Mouse (Mus musculus) forebrain, embryonic 12.5 days (tissue): ENCODE measurements around the gene Nell1. TPM values are rescaled to one million over a fixed set of nuclear protein-coding genes. Genes with fewer than 3 reads are reported as not detected.

Experiments
- ATAC-seq: fragments of 200-750 bp; cut with Nextera tagmentation; 2 replicates; pipeline ENCODE4 v1.8.0; 2017; ENCODE audit warnings: moderate TSS enrichment; ENCODE audit not compliant: low FRiP score
- H3K27ac ChIP-seq: fragments of 300-500 bp; sonication (generic); 2 replicates; pipeline ENCODE4 v1.5.1; 2016; ENCODE audit warnings: mild to moderate bottlenecking
- H3K27me3 ChIP-seq: fragments of 300-500 bp; sonication (generic); 2 replicates; pipeline ENCODE4 v1.6.1; 2016; ENCODE audit warnings: mild to moderate bottlenecking
- H3K36me3 ChIP-seq: fragments of 300-500 bp; sonication (generic); replicated peaks from 2 replicates; pipeline ENCODE4 v1.6.1; 2016; ENCODE audit warnings: mild to moderate bottlenecking
- H3K4me1 ChIP-seq: fragments of 300-500 bp; sonication (generic); 2 replicates; pipeline ENCODE4 v1.6.1; 2016
- H3K4me2 ChIP-seq: fragments of 300-500 bp; sonication (generic); 2 replicates; pipeline ENCODE4 v1.6.1; 2016; ENCODE audit warnings: mild to moderate bottlenecking, moderate library complexity
- H3K4me3 ChIP-seq: fragments of 300-500 bp; sonication (generic); replicated peaks from 2 replicates; pipeline ENCODE4 v1.5.1; 2016; ENCODE audit warnings: mild to moderate bottlenecking
- H3K9ac ChIP-seq: fragments of 300-500 bp; sonication (generic); 2 replicates; pipeline ENCODE4 v1.6.1; 2016; ENCODE audit warnings: mild to moderate bottlenecking
- H3K9me3 ChIP-seq: fragments of 300-500 bp; sonication (generic); 2 replicates; pipeline ENCODE4 v1.6.1; 2016
- WGBS: fragments of 180-500 bp; shearing (Covaris S2); methylation state at CpG from one replicate; pipeline ENCODE4 v1.1.7; 2016; 5-methylcytosine and 5-hydroxymethylcytosine counted together
- polyA plus RNA-seq: library from polyadenylated mRNA; unstranded; fragments of >200 nt; fragmentation: Nextera tagmentation; extraction: Ambion mirVana; gene quantifications from 2 replicates; pipeline ENCODE4 v1.2.1, GENCODE M21; 2016

Nell1 gene
- polyA plus RNA-seq, 1 experiment from 2014 or later, result 2.1 TPM

GRCm38 (mm10) chr7:50501562-50501961 lies 526.9 kb downstream of the Nell1 start:
- no peak overlapping the region for H3K4me3 ChIP-seq
- ATAC-seq, result no peak
- no peak overlapping the region for H3K9ac ChIP-seq
- H3K9me3 ChIP-seq, result no peaks in the 10 kb centered on the region
- H3K27ac ChIP-seq, result no peak overlapping the region
- H3K27me3 ChIP-seq, result no peaks in the 10 kb centered on the region
- H3K36me3 ChIP-seq, result no peaks in the 10 kb centered on the region
- no peak overlapping the region for H3K4me2 ChIP-seq
- WGBS, result 84% methylated on average over 4 of the region's 4 CpGs
- H3K4me1 ChIP-seq, result no peaks in the 10 kb centered on the region

GRCm38 (mm10) chr7:50507047-50507446 lies 532.4 kb downstream of the Nell1 start:
- Histone ChIP-seq H3K36me3 (no peaks in the 10 kb centered on the region), H3K4me2 (no peak overlapping the region), H3K4me1 (no peaks in the 10 kb centered on the region), H3K27ac (no peak overlapping the region), H3K27me3 (no peaks in the 10 kb centered on the region), H3K4me3 (no peak overlapping the region), H3K9ac (no peak overlapping the region), H3K9me3 (no peaks in the 10 kb centered on the region)
- no peak for ATAC-seq

GRCm38 (mm10) chr7:50514830-50515229 lies 540.2 kb downstream of the Nell1 start:
- Histone ChIP-seq H3K4me3 (no peak overlapping the region), H3K4me2 (no peak overlapping the region), H3K9me3 (no peaks in the 10 kb centered on the region), H3K27me3 (no peaks in the 10 kb centered on the region), H3K4me1 (no peaks in the 10 kb centered on the region), H3K27ac (no peak overlapping the region), H3K9ac (no peak overlapping the region), H3K36me3 (no peaks in the 10 kb centered on the region)
- 49% methylated on average over 3 of the region's 3 CpGs for WGBS
- ATAC-seq, result peak; percentile 64; the same call in 1 of the 2 replicates

- Histone ChIP-seq H3K9ac (no peak overlapping the region), H3K27ac (no peak overlapping the region), H3K4me3 (no peak overlapping the region), H3K9me3 (no peaks in the 10 kb centered on the region), H3K4me1 (no peaks in the 10 kb centered on the region), H3K36me3 (no peaks in the 10 kb centered on the region), H3K27me3 (no peaks in the 10 kb centered on the region), H3K4me2 (no peak overlapping the region)
- 86% methylated on average over 3 of the region's 3 CpGs for WGBS
- ATAC-seq, result no peak
Observed at GRCm38 (mm10) chr7:50516681-50517080, 542.0 kb downstream of the Nell1 start.

- Histone ChIP-seq H3K36me3 (no peaks in the 10 kb centered on the region), H3K4me2 (no peak overlapping the region), H3K9me3 (no peaks in the 10 kb centered on the region), H3K27me3 (0 out of 2 replicates have a peak, but pooled peaks cover 3% of the 10 kb centered on the region), H3K4me1 (peaks cover 6% of the 10 kb centered on the region; the same call in 1 of the 2 replicates), H3K27ac (no peak overlapping the region), H3K4me3 (no peak overlapping the region), H3K9ac (no peak overlapping the region)
- 27% methylated on average over 5 of the region's 5 CpGs for WGBS
- ATAC-seq, result no peak
Observed at GRCm38 (mm10) chr7:50543373-50543772, 568.7 kb downstream of the Nell1 start.

- no peak for ATAC-seq
- H3K4me3 ChIP-seq, result no peak overlapping the region
- H3K4me2 ChIP-seq, result no peak overlapping the region
- no peaks in the 10 kb centered on the region for H3K4me1 ChIP-seq
- no peak overlapping the region for H3K9ac ChIP-seq
- no peaks in the 10 kb centered on the region for H3K36me3 ChIP-seq
- 0 out of 2 replicates have a peak, but pooled peaks cover 3% of the 10 kb centered on the region for H3K27me3 ChIP-seq
- 82% methylated on average over 3 of the region's 3 CpGs for WGBS
- no peaks in the 10 kb centered on the region for H3K9me3 ChIP-seq
- H3K27ac ChIP-seq, result no peak overlapping the region
Observed at GRCm38 (mm10) chr7:50549572-50549971, 574.9 kb downstream of the Nell1 start.

GRCm38 (mm10) chr7:50551426-50551825 lies 576.8 kb downstream of the Nell1 start:
- Histone ChIP-seq H3K4me3 (no peak overlapping the region), H3K4me2 (no peak overlapping the region), H3K9ac (no peak overlapping the region), H3K36me3 (no peaks in the 10 kb centered on the region), H3K27ac (no peak overlapping the region), H3K27me3 (0 out of 2 replicates have a peak, but pooled peaks cover under 1% of the 10 kb centered on the region), H3K4me1 (no peaks in the 10 kb centered on the region), H3K9me3 (no peaks in the 10 kb centered on the region)
- WGBS, result 75% methylated on average over 4 of the region's 4 CpGs
- ATAC-seq, result no peak

- Histone ChIP-seq H3K36me3 (no peaks in the 10 kb centered on the region), H3K27me3 (no peaks in the 10 kb centered on the region), H3K27ac (no peak overlapping the region), H3K4me3 (no peak overlapping the region), H3K9ac (no peak overlapping the region), H3K4me1 (no peaks in the 10 kb centered on the region), H3K9me3 (no peaks in the 10 kb centered on the region), H3K4me2 (no peak overlapping the region)
- ATAC-seq, result no peak
- WGBS, result 82% methylated on average over 3 of the region's 3 CpGs
Observed at GRCm38 (mm10) chr7:50562708-50563107, 588.0 kb downstream of the Nell1 start.

GRCm38 (mm10) chr7:50573841-50574240 lies 599.2 kb downstream of the Nell1 start:
- Histone ChIP-seq H3K4me3 (no peak overlapping the region), H3K36me3 (no peaks in the 10 kb centered on the region), H3K9me3 (no peaks in the 10 kb centered on the region), H3K4me2 (no peak overlapping the region), H3K27ac (no peak overlapping the region), H3K4me1 (no peaks in the 10 kb centered on the region), H3K27me3 (no peaks in the 10 kb centered on the region), H3K9ac (no peak overlapping the region)
- ATAC-seq, result no peak
- WGBS, result 77% methylated on average over 7 of the region's 7 CpGs

- 0 out of 2 replicates have a peak, but pooled peaks have one; percentile 36 for ATAC-seq
- Histone ChIP-seq H3K9me3 (no peaks in the 10 kb centered on the region), H3K36me3 (no peaks in the 10 kb centered on the region), H3K4me2 (no peak overlapping the region), H3K27me3 (no peaks in the 10 kb centered on the region), H3K27ac (no peak overlapping the region), H3K9ac (no peak overlapping the region), H3K4me1 (peaks cover 6% of the 10 kb centered on the region; the same call in 1 of the 2 replicates), H3K4me3 (no peak overlapping the region)
- 68% methylated on average over 8 of the region's 8 CpGs for whole genome bisulfite sequencing
Observed at GRCm38 (mm10) chr7:50588642-50589424, 614.2 kb downstream of the Nell1 start.

GRCm38 (mm10) chr7:50598890-50599289 lies 624.2 kb downstream of the Nell1 start, which contains the start of gene 4933405O20Rik:
Gene 4933405O20Rik (plus strand): TSS chr7:50599190.
- Histone ChIP-seq H3K4me1 (no peaks in the 10 kb centered on the region), H3K4me3 (no peak within 1 kb of the TSS), H3K4me2 (no peak within 1 kb of the TSS), H3K27me3 (no peaks in the 10 kb centered on the region), H3K27ac (no peak within 1 kb of the TSS), H3K36me3 (no peaks in the 10 kb centered on the region), H3K9ac (no peak within 1 kb of the TSS), H3K9me3 (no peaks in the 10 kb centered on the region)
- no peak for ATAC-seq
- WGBS, result 83% methylated on average over 3 of the region's 3 CpGs

GRCm38 (mm10) chr7:50614101-50614500 lies 639.4 kb downstream of the Nell1 start:
- no peak overlapping the region for H3K9ac ChIP-seq
- H3K27ac ChIP-seq, result no peak overlapping the region
- no peaks in the 10 kb centered on the region for H3K4me1 ChIP-seq
- WGBS, result 85% methylated on average over 2 of the region's 2 CpGs
- no peak for ATAC-seq
- no peak overlapping the region for H3K4me2 ChIP-seq
- no peaks in the 10 kb centered on the region for H3K36me3 ChIP-seq
- H3K27me3 ChIP-seq, result no peaks in the 10 kb centered on the region
- H3K4me3 ChIP-seq, result no peak overlapping the region
- H3K9me3 ChIP-seq, result no peaks in the 10 kb centered on the region

- no peak for ATAC-seq
- WGBS, result 51% methylated on average over 3 of the region's 3 CpGs
- Histone ChIP-seq H3K4me2 (no peak overlapping the region), H3K27ac (no peak overlapping the region), H3K36me3 (no peaks in the 10 kb centered on the region), H3K4me3 (no peak overlapping the region), H3K9ac (no peak overlapping the region), H3K4me1 (no peaks in the 10 kb centered on the region), H3K27me3 (no peaks in the 10 kb centered on the region), H3K9me3 (no peaks in the 10 kb centered on the region)
Observed at GRCm38 (mm10) chr7:50629186-50629585, 654.5 kb downstream of the Nell1 start.
